Mouse (Mus musculus): Measurements from ENCODE around the gene Myo1f. TPM values are rescaled to one million over a fixed set of nuclear protein-coding genes. Genes with fewer than 3 reads are reported as not detected.
A peak's percentile ranks its signal among the peaks of the same experiment; 100 is the strongest.

Myo1f gene
- polyA plus RNA-seq, 1 experiment from 2014 or later: 5.2 TPM

DNA sequence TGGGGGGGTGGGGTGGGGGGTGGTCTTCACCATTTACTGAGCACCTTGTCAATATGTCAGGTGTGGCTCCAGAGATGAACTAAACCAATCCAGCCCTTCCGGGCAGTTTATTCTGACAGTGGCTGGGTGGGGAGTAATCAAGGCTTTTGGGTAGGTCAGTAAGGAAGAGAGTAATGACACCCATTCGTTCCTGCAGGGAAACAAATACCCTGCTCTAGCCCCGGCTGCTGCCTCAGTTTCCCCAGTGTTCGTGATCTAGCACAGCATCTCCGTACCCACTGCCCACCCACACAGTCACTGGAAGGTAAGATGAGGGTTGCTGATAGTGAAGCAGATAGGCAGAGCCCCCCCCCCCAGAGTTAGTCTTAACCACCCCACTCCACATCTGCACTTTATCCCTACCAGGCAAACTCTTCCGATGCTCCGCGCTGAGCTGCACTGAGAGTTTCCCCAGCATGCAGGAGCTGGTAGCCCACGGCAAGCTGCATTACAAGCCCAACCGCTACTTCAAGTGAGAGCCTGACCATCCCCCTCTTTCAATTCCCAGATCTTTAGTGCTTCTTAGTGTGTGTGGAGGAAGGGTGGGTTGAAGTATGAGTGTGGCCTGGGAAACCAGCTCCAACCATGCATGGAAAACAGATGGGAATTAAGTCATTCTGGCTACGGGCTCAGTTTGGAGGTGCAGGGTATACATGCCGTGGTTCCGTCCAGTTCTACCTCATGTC is 74.8 kb downstream of the Myo1f start:
- Histone ChIP-seq H3K4me3 (no peak overlapping the region), H3K36me3 (peaks cover 15% of the 10 kb centered on the region), H3K4me2 (peak overlapping the region; percentile 83), H3K4me1 (peaks cover 17% of the 10 kb centered on the region), H3K27ac (no peak overlapping the region), H3K9ac (no peak overlapping the region), H3K27me3 (no peaks in the 10 kb centered on the region), H3K9me3 (no peaks in the 10 kb centered on the region)
- WGBS: 77% methylated on average over 13 of the region's 13 CpGs
- ATAC-seq (ENCODE audit: borderline replicate concordance, extremely low read depth, low FRiP score, low TSS enrichment): no peak

DNA sequence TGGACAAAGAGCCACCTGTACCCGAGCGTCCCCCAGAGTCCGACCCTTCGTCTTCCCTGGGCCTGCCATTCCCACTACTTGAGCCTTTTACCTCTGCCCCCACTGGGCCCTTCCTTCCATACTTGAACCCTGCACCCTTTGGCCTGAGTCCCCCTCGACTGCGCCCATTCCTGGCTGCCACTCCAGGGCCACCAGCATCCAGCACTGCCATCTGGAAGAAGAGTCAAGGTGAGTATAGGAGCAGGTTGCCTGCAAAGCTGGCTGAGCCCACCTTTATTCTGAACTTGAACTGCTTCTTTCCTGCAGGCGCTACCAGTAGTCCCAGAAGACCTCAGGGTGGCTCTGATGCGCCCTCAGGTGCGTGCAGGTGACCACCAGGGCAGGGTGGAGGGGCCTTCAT is 75.7 kb downstream of the Myo1f start:
- no peak for ATAC-seq (ENCODE audit: borderline replicate concordance, extremely low read depth, low FRiP score, low TSS enrichment)
- Histone ChIP-seq H3K27me3 (no peaks in the 10 kb centered on the region), H3K27ac (no peak overlapping the region), H3K4me3 (no peak overlapping the region), H3K36me3 (peaks cover 15% of the 10 kb centered on the region), H3K4me1 (peaks cover 17% of the 10 kb centered on the region), H3K4me2 (no peak overlapping the region), H3K9ac (no peak overlapping the region), H3K9me3 (no peaks in the 10 kb centered on the region)
- WGBS: 89% methylated on average over 9 of the region's 9 CpGs

- Histone ChIP-seq H3K27me3 (no peaks in the 10 kb centered on the region), H3K4me2 (no peak overlapping the region), H3K9me3 (no peaks in the 10 kb centered on the region), H3K4me1 (peaks cover 17% of the 10 kb centered on the region), H3K4me3 (no peak overlapping the region), H3K9ac (no peak overlapping the region), H3K27ac (no peak overlapping the region), H3K36me3 (peaks cover 15% of the 10 kb centered on the region)
- 77% methylated on average over 5 of the region's 5 CpGs for WGBS
- ATAC-seq (ENCODE audit: borderline replicate concordance, extremely low read depth, low FRiP score, low TSS enrichment): no peak
Observed at GRCm38 (mm10) chr17:33631796-33632195, 76.3 kb downstream of the Myo1f start.

GRCm38 (mm10) chr17:33637038-33637437 is 81.5 kb downstream of the Myo1f start:
- WGBS: 65% methylated on average over 2 of the region's 2 CpGs
- H3K27ac ChIP-seq: no peak overlapping the region
- no peak for ATAC-seq (ENCODE audit: borderline replicate concordance, extremely low read depth, low FRiP score, low TSS enrichment)

GRCm38 (mm10) chr17:33637516-33638276 is 82.2 kb downstream of the Myo1f start, which contains the start of gene Pram1:
TSS of gene Pram1 (plus strand) at chr17:33638056.
- H3K4me2 ChIP-seq: no peak within 1 kb of the TSS
- 83% methylated on average over 4 of the region's 4 CpGs for WGBS
- H3K4me3 ChIP-seq: no peak within 1 kb of the TSS
- ATAC-seq (ENCODE audit: borderline replicate concordance, extremely low read depth, low FRiP score, low TSS enrichment): no peak
- H3K27ac ChIP-seq: no peak within 1 kb of the TSS
- no peaks in the 10 kb centered on the region for H3K9me3 ChIP-seq
- no peaks in the 10 kb centered on the region for H3K4me1 ChIP-seq
- H3K27me3 ChIP-seq: no peaks in the 10 kb centered on the region
- H3K9ac ChIP-seq: no peak within 1 kb of the TSS
- H3K36me3 ChIP-seq: 0 out of 2 replicates have a peak, but pooled peaks cover 6% of the 10 kb centered on the region

More at GRCm38 (mm10) chr17:33637038-33637437, 81.5 kb downstream of the Myo1f start:
- Histone ChIP-seq H3K36me3 (peaks cover 4% of the 10 kb centered on the region), H3K27me3 (no peaks in the 10 kb centered on the region), H3K4me1 (no peaks in the 10 kb centered on the region), H3K4me2 (no peak overlapping the region), H3K9ac (no peak overlapping the region), H3K9me3 (no peaks in the 10 kb centered on the region), H3K4me3 (no peak overlapping the region)

GRCm38 (mm10) chr17:33639743-33640142 is 84.2 kb downstream of the Myo1f start:
- no peaks in the 10 kb centered on the region for H3K27me3 ChIP-seq
- no peak overlapping the region for H3K4me2 ChIP-seq
- no peak overlapping the region for H3K4me3 ChIP-seq
- WGBS: 46% methylated on average over 6 of the region's 6 CpGs
- H3K27ac ChIP-seq: no peak overlapping the region
- no peak overlapping the region for H3K9ac ChIP-seq
- no peaks in the 10 kb centered on the region for H3K9me3 ChIP-seq
- ATAC-seq (ENCODE audit: borderline replicate concordance, extremely low read depth, low FRiP score, low TSS enrichment): no peak
- peaks cover 27% of the 10 kb centered on the region for H3K36me3 ChIP-seq
- no peaks in the 10 kb centered on the region for H3K4me1 ChIP-seq

DNA sequence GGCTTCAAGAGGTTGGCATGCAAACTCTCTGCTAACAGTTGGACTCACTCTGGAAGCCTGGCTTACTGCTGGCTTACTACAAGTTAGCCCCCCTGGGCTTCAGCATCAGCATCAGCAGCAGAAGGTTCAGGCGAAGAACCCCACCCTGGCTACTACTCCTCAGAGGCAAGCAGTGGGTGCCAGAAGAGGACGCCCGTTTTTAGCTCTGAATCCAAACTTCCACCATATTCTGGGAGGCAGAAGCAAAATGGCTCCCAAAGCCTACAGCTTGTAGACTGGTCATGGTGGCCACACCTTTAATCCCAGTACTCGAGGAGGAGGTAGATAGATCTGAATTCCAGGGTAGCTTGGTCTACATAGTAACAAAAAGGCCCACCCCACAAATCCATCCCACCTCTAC is 88.6 kb downstream of the Myo1f start:
- no peak overlapping the region for H3K27ac ChIP-seq
- no peaks in the 10 kb centered on the region for H3K27me3 ChIP-seq
- no peak overlapping the region for H3K9ac ChIP-seq
- H3K36me3 ChIP-seq: peaks cover 70% of the 10 kb centered on the region
- WGBS: 91% methylated on average over 4 of the region's 4 CpGs
- ATAC-seq (ENCODE audit: borderline replicate concordance, extremely low read depth, low FRiP score, low TSS enrichment): no peak
- H3K4me1 ChIP-seq: no peaks in the 10 kb centered on the region
- H3K9me3 ChIP-seq: no peaks in the 10 kb centered on the region
- H3K4me2 ChIP-seq: no peak overlapping the region
- H3K4me3 ChIP-seq: no peak overlapping the region

GRCm38 (mm10) chr17:33645073-33645472 is 89.6 kb downstream of the Myo1f start:
- 88% methylated on average over 8 of the region's 8 CpGs for WGBS
- H3K27me3 ChIP-seq: no peaks in the 10 kb centered on the region
- no peaks in the 10 kb centered on the region for H3K9me3 ChIP-seq
- H3K27ac ChIP-seq: no peak overlapping the region
- H3K36me3 ChIP-seq: peaks cover 80% of the 10 kb centered on the region
- H3K4me2 ChIP-seq: no peak overlapping the region
- ATAC-seq (ENCODE audit: borderline replicate concordance, extremely low read depth, low FRiP score, low TSS enrichment): no peak
- H3K4me3 ChIP-seq: no peak overlapping the region
- H3K4me1 ChIP-seq: no peaks in the 10 kb centered on the region
- no peak overlapping the region for H3K9ac ChIP-seq

- H3K27me3 ChIP-seq: no peaks in the 10 kb centered on the region
- ATAC-seq (ENCODE audit: borderline replicate concordance, extremely low read depth, low FRiP score, low TSS enrichment): peak; percentile 35
- no peak overlapping the region for H3K27ac ChIP-seq
- H3K4me1 ChIP-seq: no peaks in the 10 kb centered on the region
- WGBS: 98% methylated on average over 34 of the region's 34 CpGs
- H3K36me3 ChIP-seq: peaks cover 95% of the 10 kb centered on the region
- H3K4me3 ChIP-seq: no peak overlapping the region
- H3K9me3 ChIP-seq: no peaks in the 10 kb centered on the region
- no peak overlapping the region for H3K4me2 ChIP-seq
- H3K9ac ChIP-seq: no peak overlapping the region
Observed at GRCm38 (mm10) chr17:33649781-33650475, 94.4 kb downstream of the Myo1f start.

Other genes with a start within 250 kb of the Myo1f start
- gene Zfp81, start 196.8 kb upstream of the Myo1f start, polyA plus RNA-seq (2015; fragmentation: Nextera tagmentation; extraction: Ambion mirVana): 9.8 and 11.1 TPM in 2 replicates
- 17.8 and 19.6 TPM in 2 replicates for gene Zfp101, start 161.1 kb upstream of the Myo1f start, polyA plus RNA-seq (2015; fragmentation: Nextera tagmentation; extraction: Ambion mirVana)
- gene Actl9, start 122.8 kb upstream of the Myo1f start, polyA plus RNA-seq (2015; fragmentation: Nextera tagmentation; extraction: Ambion mirVana): not detected in 2 replicates
- 119 and 142 TPM in 2 replicates for gene Adamts10, start 31.5 kb upstream of the Myo1f start, polyA plus RNA-seq (2015; fragmentation: Nextera tagmentation; extraction: Ambion mirVana)
- gene Zfp414, start 73.4 kb downstream of the Myo1f start, polyA plus RNA-seq (2015; fragmentation: Nextera tagmentation; extraction: Ambion mirVana): 36.6 and 40.6 TPM in 2 replicates
- 0.97 and 1.1 TPM in 2 replicates for gene Pram1, start 82.3 kb downstream of the Myo1f start, polyA plus RNA-seq (2015; fragmentation: Nextera tagmentation; extraction: Ambion mirVana)
- gene Hnrnpm, start 131.2 kb downstream of the Myo1f start, polyA plus RNA-seq (2015; fragmentation: Nextera tagmentation; extraction: Ambion mirVana): 325 and 344 TPM in 2 replicates
- gene March2, start 163.0 kb downstream of the Myo1f start, polyA plus RNA-seq (2015; fragmentation: Nextera tagmentation; extraction: Ambion mirVana): 58.8 and 60.7 TPM in 2 replicates
- 281 and 306 TPM in 2 replicates for gene Rab11b, start 204.8 kb downstream of the Myo1f start, polyA plus RNA-seq (2015; fragmentation: Nextera tagmentation; extraction: Ambion mirVana)
- 43.7 and 47.0 TPM in 2 replicates for gene Angptl4, start 226.1 kb downstream of the Myo1f start, polyA plus RNA-seq (2015; fragmentation: Nextera tagmentation; extraction: Ambion mirVana)